In genomic region chr7:34351997-34352396, GRCm38 (mm10) we compare ENCODE assay signal across 10 mouse cellular contexts. TPM values are rescaled to one million over a fixed set of nuclear protein-coding genes. Genes with fewer than 3 reads are reported as not detected.
DNase-seq lines count a peak whose midpoint lies in the region; ATAC-seq and TF ChIP-seq lines count a peak whose summit lies in the region.
"Had no signal": no experiment of that assay in that cellular context is flagged by ENCODE, and none has a peak within 500 bp of the region (broad histone marks: within the 10 kb centered on the region; RNA-seq: fewer than 3 reads in every experiment).

No protein-coding gene starts in this region.

- no peak for ATAC-seq in kidney, postnatal 0 days (replicated peaks; ENCODE audit: low FRiP score, low read depth)
- ATAC-seq in kidney, embryonic 16.5 days (ENCODE audit: low FRiP score, low TSS enrichment) = no peak
- 0 out of 2 replicates have a peak, but pooled peaks have one; percentile 33 for ATAC-seq in lung, postnatal 0 days
- ATAC-seq: inflammation-experienced regulatory T-cells, adult 6 months had no signal

- H3K9me3 ChIP-seq in kidney, postnatal 0 days (replicated peaks; ENCODE audit: low read length) = no peaks in the 10 kb centered on the region
- no peaks in the 10 kb centered on the region for H3K9me3 ChIP-seq in kidney, embryonic 16.5 days (ENCODE audit: low read length)
- H3K9me3 ChIP-seq in E14TG2a.4 (ENCODE audit: low read length) = no peaks in the 10 kb centered on the region
- H3K9me3 ChIP-seq in lung, postnatal 0 days (ENCODE audit: low read length) = no peaks in the 10 kb centered on the region
- H3K9me3 ChIP-seq: lung, embryonic 15.5 days had no signal

- no peak overlapping the region for H3K9ac ChIP-seq in kidney, postnatal 0 days (ENCODE audit: low read depth, low read length)
- no peak overlapping the region for H3K9ac ChIP-seq in kidney, embryonic 16.5 days (replicated peaks; ENCODE audit: low read length)
- no peak overlapping the region for H3K9ac ChIP-seq in lung, postnatal 0 days (replicated peaks; ENCODE audit: low read depth)
- H3K9ac ChIP-seq: lung, embryonic 15.5 days had no signal

- 77% methylated on average over 1 of the region's 1 CpGs for whole genome bisulfite sequencing in kidney, postnatal 0 days
- WGBS in kidney, embryonic 16.5 days = 91% methylated on average over 1 of the region's 1 CpGs
- WGBS in lung, postnatal 0 days = 88% methylated on average over 1 of the region's 1 CpGs

- no peak overlapping the region for H3K27ac ChIP-seq in kidney, postnatal 0 days
- H3K27ac ChIP-seq in kidney, embryonic 16.5 days (ENCODE audit: low read length) = no peak overlapping the region
- no peak overlapping the region for H3K27ac ChIP-seq in lung, postnatal 0 days (ENCODE audit: low read length)
- H3K27ac ChIP-seq: lung, embryonic 15.5 days had no signal

- H3K4me2 ChIP-seq in kidney, postnatal 0 days (ENCODE audit: low read length) = no peak overlapping the region
- no peak overlapping the region for H3K4me2 ChIP-seq in kidney, embryonic 16.5 days (replicated peaks; ENCODE audit: low read depth, low read length)
- no peak overlapping the region for H3K4me2 ChIP-seq in lung, postnatal 0 days (replicated peaks; ENCODE audit: low read depth, low read length)
- H3K4me2 ChIP-seq: lung, embryonic 15.5 days had no signal

- peaks cover 49% of the 10 kb centered on the region for H3K36me3 ChIP-seq in kidney, postnatal 0 days (ENCODE audit: insufficient read depth, low read length)
- peaks cover 64% of the 10 kb centered on the region for H3K36me3 ChIP-seq in kidney, embryonic 16.5 days (ENCODE audit: insufficient read depth, low read length)
- H3K36me3 ChIP-seq in E14TG2a.4 (ENCODE audit: insufficient read depth, low read length) = peaks cover 90% of the 10 kb centered on the region
- H3K36me3 ChIP-seq in lung, postnatal 0 days (ENCODE audit: insufficient read depth, low read length) = peaks cover 52% of the 10 kb centered on the region

- no peaks in the 10 kb centered on the region for H3K4me1 ChIP-seq in kidney, postnatal 0 days (replicated peaks; ENCODE audit: insufficient read depth, low read length)
- H3K4me1 ChIP-seq in kidney, embryonic 16.5 days (ENCODE audit: insufficient read depth, low read length) = no peaks in the 10 kb centered on the region
- no peaks in the 10 kb centered on the region; the same call in 1 of the 2 replicates for H3K4me1 ChIP-seq in E14TG2a.4 (replicated peaks; ENCODE audit: low read depth, low read length)
- H3K4me1 ChIP-seq in lung, postnatal 0 days (ENCODE audit: insufficient read depth, low read depth, low read length) = no peaks in the 10 kb centered on the region
- H3K4me1 ChIP-seq: lung, embryonic 15.5 days had no signal

- no peak overlapping the region for H3K4me3 ChIP-seq in kidney, postnatal 0 days (replicated peaks; ENCODE audit: low read depth, low read length)
- no peak overlapping the region for H3K4me3 ChIP-seq in kidney, embryonic 16.5 days (ENCODE audit: low read length)
- no peak overlapping the region for H3K4me3 ChIP-seq in E14TG2a.4 (replicated peaks; ENCODE audit: low read length)
- H3K4me3 ChIP-seq in lung, postnatal 0 days (ENCODE audit: low read depth, low read length) = no peak overlapping the region
- H3K4me3 ChIP-seq: lung, embryonic 15.5 days had no signal

- peak; percentile 55 for TF ChIP-seq CTCF in kidney, postnatal 0 days (IDR thresholded peaks at IDR 0.05; ENCODE audit: low read depth)
- TF ChIP-seq CTCF in E14TG2a.4 (conservative IDR thresholded peaks at IDR 0.05; ENCODE audit: low read length) = peak; percentile 33
- TF ChIP-seq CTCF in lung, postnatal 0 days (IDR thresholded peaks at IDR 0.05) = peak; percentile 62

- H3K27me3 ChIP-seq in kidney, postnatal 0 days (ENCODE audit: insufficient read depth, low read length) = no peaks in the 10 kb centered on the region
- no peaks in the 10 kb centered on the region for H3K27me3 ChIP-seq in kidney, embryonic 16.5 days (ENCODE audit: insufficient read depth, low read length)
- H3K27me3 ChIP-seq in E14TG2a.4 (ENCODE audit: insufficient read depth, low read length) = no peaks in the 10 kb centered on the region
- H3K27me3 ChIP-seq in lung, postnatal 0 days (replicated peaks; ENCODE audit: insufficient read depth, low read length) = no peaks in the 10 kb centered on the region
- H3K27me3 ChIP-seq: lung, embryonic 15.5 days had no signal

- peak; percentile 16 for DNase-seq in kidney, postnatal 0 days (ENCODE audit: low spot score)
- peak; percentile 72 for DNase-seq in R1 (ENCODE audit: low read depth, low spot score)
- DNase-seq in lung, postnatal 0 days (ENCODE audit: low spot score) = peak; percentile 18
- no peak for DNase-seq in layer of hippocampus, adult 11-12 months (ENCODE audit: low spot score)
- no peak for DNase-seq in urinary bladder, adult 18-20 months (ENCODE audit: low spot score in 2 of 2)
- DNase-seq: cerebellum, adult 11 months had no signal

- TF ChIP-seq EP300 in lung, postnatal 0 days (IDR thresholded peaks at IDR 0.05) = no peak

RNA-seq across cellular contexts. Expression of gene 4931406P16Rik, which starts 38.6 kb away (rescaled TPM):
- 39.1 and 41.2 TPM in 2 replicates for polyA plus RNA-seq in kidney, postnatal 0 days (2015; fragmentation: Nextera tagmentation; extraction: Ambion mirVana)
- polyA plus RNA-seq in kidney, embryonic 16.5 days (2015; fragmentation: Nextera tagmentation; extraction: Ambion mirVana) = 32.3 and 44.1 TPM in 2 replicates
- 54.6 and 57.3 TPM in 2 replicates for polyA plus RNA-seq in lung, postnatal 0 days (2015; fragmentation: Nextera tagmentation; extraction: Ambion mirVana)

RNA-seq across cellular contexts. Expression of gene Lsm14a, which starts 41.1 kb away (rescaled TPM):
- polyA plus RNA-seq in kidney, postnatal 0 days (2015; fragmentation: Nextera tagmentation; extraction: Ambion mirVana) = 78.7 and 82.0 TPM in 2 replicates
- polyA plus RNA-seq in kidney, embryonic 16.5 days (2015; fragmentation: Nextera tagmentation; extraction: Ambion mirVana) = 90.6 and 92.1 TPM in 2 replicates
- polyA plus RNA-seq in lung, postnatal 0 days (2015; fragmentation: Nextera tagmentation; extraction: Ambion mirVana) = 76.1 and 80.2 TPM in 2 replicates

Comparison
In these comparisons a context has a peak if more than half of its experiments do, and no peak if none do; other contexts are left out.
1. DNase-seq: peak in kidney, postnatal 0 days (single experiment), R1 (single experiment) and lung, postnatal 0 days (single experiment); none in layer of hippocampus, adult 11-12 months (single experiment) and urinary bladder, adult 18-20 months (0 of 2).
2. Peak in every context shown above with its lines, with median percentiles within 50 percentile points of each other: CTCF ChIP-seq.